Mouse (Mus musculus) forebrain, embryonic 10.5 days (tissue): ENCODE data around the gene Ptf1a. TPM values are rescaled to one million over a fixed set of nuclear protein-coding genes. Genes with fewer than 3 reads are reported as not detected.

Experiments used
- DNase-seq: peaks from one replicate; pipeline ENCODE4 v3.0.0-alpha.2; 2017; ENCODE audit warnings: low spot score; ENCODE audit errors: extremely low spot score
- H3K27ac ChIP-seq: fragments of 300-500 bp; sonication (generic); 2 replicates; pipeline ENCODE4 v1.5.1; 2016; ENCODE audit warnings: mild to moderate bottlenecking
- H3K27me3 ChIP-seq: fragments of 300-500 bp; sonication (generic); 2 replicates; pipeline ENCODE4 v1.6.1; 2016; ENCODE audit warnings: mild to moderate bottlenecking; ENCODE audit not compliant: poor library complexity, severe bottlenecking
- H3K36me3 ChIP-seq: fragments of 300-500 bp; sonication (generic); replicated peaks from 2 replicates; pipeline ENCODE4 v1.6.1; 2016; ENCODE audit warnings: mild to moderate bottlenecking, moderate library complexity
- H3K4me1 ChIP-seq: fragments of 300-500 bp; sonication (generic); 2 replicates; pipeline ENCODE4 v1.6.1; 2016
- H3K4me3 ChIP-seq: fragments of 300-500 bp; sonication (generic); 2 replicates; pipeline ENCODE4 v1.5.1; 2016; ENCODE audit warnings: mild to moderate bottlenecking, moderate library complexity
- H3K9me3 ChIP-seq: fragments of 300-500 bp; sonication (generic); 2 replicates; pipeline ENCODE4 v1.6.1; 2016; ENCODE audit warnings: mild to moderate bottlenecking, moderate library complexity
- WGBS: fragments of 180-500 bp; shearing (Covaris S2); methylation state at CpG from one replicate; pipeline ENCODE4 v1.1.7; 2016; 5-methylcytosine and 5-hydroxymethylcytosine counted together
- polyA plus RNA-seq: library from polyadenylated mRNA; unstranded; fragments of >200 nt; fragmentation: Nextera tagmentation; extraction: Ambion mirVana; gene quantifications from 2 replicates; pipeline ENCODE4 v1.2.1, GENCODE M21; 2016

Ptf1a gene
- polyA plus RNA-seq, 1 experiment from 2014 or later = not detected

GRCm38 (mm10) chr2:19461940-19462339 lies 16.5 kb downstream of the Ptf1a start:
- Histone ChIP-seq H3K36me3 (no peaks in the 10 kb centered on the region), H3K4me1 (peaks cover 33% of the 10 kb centered on the region), H3K27ac (no peak overlapping the region), H3K4me3 (no peak overlapping the region), H3K9me3 (no peaks in the 10 kb centered on the region), H3K27me3 (peaks cover 38% of the 10 kb centered on the region)
- 49% methylated on average over 2 of the region's 2 CpGs for WGBS
- DNase-seq = no peak

- H3K27ac ChIP-seq = no peak overlapping the region
- no peaks in the 10 kb centered on the region for H3K27me3 ChIP-seq
- H3K36me3 ChIP-seq = no peaks in the 10 kb centered on the region
- H3K9me3 ChIP-seq = no peaks in the 10 kb centered on the region
- 89% methylated on average over 3 of the region's 3 CpGs for WGBS
- DNase-seq = no peak
- H3K4me3 ChIP-seq = no peak overlapping the region
- 0 out of 2 replicates have a peak, but pooled peaks cover 3% of the 10 kb centered on the region for H3K4me1 ChIP-seq
Measured at GRCm38 (mm10) chr2:19490262-19490661, 44.8 kb downstream of the Ptf1a start.

Other genes starting within 250 kb of the Ptf1a start
- gene Armc3, start 246.4 kb upstream of the Ptf1a start, polyA plus RNA-seq = 0.37 and 0.46 TPM in 2 replicates
- 15.2 and 16.1 TPM in 2 replicates for gene Msrb2, start 74.2 kb upstream of the Ptf1a start, polyA plus RNA-seq
- gene 4921504E06Rik, start 108.3 kb downstream of the Ptf1a start, polyA plus RNA-seq = not detected in 2 replicates
- 0.44 and 0.56 TPM in 2 replicates for gene Otud1, start 212.1 kb downstream of the Ptf1a start, polyA plus RNA-seq